Mouse (Mus musculus): ENCODE measurements around the gene Pank3. TPM values are rescaled to one million over a fixed set of nuclear protein-coding genes. Genes with fewer than 3 reads are reported as not detected.

Gene Pank3
- polyA plus RNA-seq (2021; fragmentation: Nextera tagmentation): 3.9 and 4.3 TPM in 2 replicates
- long read RNA-seq, experiment 1, full-length matches to known transcripts: 3 of 20 reads
- long read RNA-seq, experiment 1, partial matches to known transcripts: 3 of 20 reads
- long read RNA-seq, experiment 1, other reads (novel, unspliced or antisense): 14 of 20 reads
- long read RNA-seq, experiment 2, full-length matches to known transcripts: 20 of 31 reads
- long read RNA-seq, experiment 2, partial matches to known transcripts: 0 of 31 reads
- long read RNA-seq, experiment 2, other reads (novel, unspliced or antisense): 11 of 31 reads

DNA sequence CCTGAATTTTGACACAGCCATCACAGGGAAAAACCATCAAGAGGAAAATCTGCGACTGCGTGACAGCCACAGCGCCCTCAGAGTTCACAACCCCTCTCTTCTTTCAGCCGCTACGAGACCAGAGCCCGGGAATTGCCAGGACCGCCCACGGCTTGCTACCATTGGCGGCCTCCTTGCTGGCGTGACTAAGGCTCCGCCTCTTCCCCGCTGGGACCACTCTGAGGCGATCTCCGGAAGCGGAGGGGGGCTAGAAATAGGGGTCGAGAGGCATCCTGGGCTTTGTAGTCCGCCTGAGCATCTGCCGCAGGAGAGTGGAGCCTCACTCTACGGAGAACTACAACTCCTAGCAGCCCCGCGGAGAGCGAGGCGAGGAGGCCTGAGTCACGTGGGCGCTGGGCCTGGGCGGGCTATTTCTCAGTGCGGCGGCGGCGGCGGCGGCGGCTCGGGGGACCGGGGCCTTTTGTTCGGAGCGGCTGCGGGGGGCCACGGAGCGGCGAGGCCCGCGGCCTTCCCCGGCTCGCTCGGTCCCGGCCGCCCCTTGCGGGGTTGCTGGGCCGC lies at the start of gene Pank3:
Gene Pank3, plus strand, starts transcription at position 297 of the 558 bp plus-strand sequence.

DNA sequence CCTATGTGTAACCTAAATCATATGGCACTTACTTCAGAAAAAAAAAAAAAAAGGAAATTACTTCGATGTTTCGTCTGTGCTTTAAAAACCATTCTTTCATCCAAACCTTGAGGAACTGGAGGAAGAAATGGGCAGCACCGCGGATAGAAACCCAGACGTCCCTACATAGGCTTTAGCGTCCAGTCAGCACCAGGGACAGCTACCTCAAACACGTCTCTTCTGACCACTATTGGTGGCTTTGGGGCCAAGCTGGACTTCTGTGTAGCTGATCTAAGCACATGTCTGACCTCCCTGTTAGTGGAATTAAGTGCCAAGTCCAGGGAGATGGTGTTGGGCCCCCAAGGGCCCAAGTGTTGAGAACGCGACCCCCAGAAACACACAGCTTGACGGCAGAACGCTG lies 29.6 kb downstream of the Pank3 start, which contains the start of gene Fbll1:
Gene Fbll1, minus strand, starts transcription at position 11 of the 400 bp plus-strand sequence.

DNA sequence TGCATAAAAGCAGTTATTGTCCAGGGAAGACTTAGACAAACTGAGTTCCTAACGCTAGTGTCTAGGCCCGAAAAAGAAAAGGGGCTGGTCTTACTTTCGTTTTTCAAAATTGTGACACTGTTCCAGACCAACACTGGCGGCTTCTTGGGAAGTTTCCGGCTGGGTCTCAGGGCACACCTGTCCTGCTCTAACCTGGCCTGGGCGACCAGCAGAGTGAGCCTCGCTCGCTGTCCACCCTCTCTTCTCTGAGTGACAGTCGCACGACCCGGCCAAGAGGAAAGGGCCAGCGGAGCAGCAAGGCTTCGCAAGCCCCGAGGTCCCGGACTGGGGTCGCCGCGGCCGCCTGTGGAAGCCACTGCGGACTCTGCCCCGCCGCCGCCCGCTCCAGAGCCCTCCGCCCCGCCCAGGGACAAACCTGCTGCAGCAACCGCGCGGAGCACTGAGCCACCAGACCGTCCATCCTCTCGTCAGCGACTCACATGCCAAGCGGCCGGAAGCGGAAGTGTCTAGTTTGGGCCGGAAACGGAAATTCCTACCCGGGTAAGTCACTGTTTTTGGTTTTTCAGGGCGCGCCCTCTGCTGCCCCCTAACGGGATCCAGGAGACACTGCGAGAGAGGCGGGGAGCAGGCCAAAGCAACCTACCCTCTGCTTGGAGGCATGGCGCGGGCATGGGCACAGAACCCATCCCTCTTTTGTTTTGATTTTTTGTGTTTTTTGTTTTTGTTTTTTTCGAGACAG lies 64.9 kb downstream of the Pank3 start, which contains the start of gene Rars:
Gene Rars, minus strand, starts transcription at position 485 of the 739 bp plus-strand sequence.

Small RNAs within 50 kb of the gene (microRNA-seq; reads per million reads assigned to microRNA genes)
- 3.9 reads per million, percentile 13 among the genes with 10 or more reads in this experiment for gene Mir103-1

Other genes with a start within 250 kb of the Pank3 start
- gene Fbll1, start 29.4 kb downstream of the Pank3 start, polyA plus RNA-seq (2021; fragmentation: Nextera tagmentation): 5.8 and 7.6 TPM in 2 replicates
- 36.2 and 39.6 TPM in 2 replicates for gene Rars, start 65.0 kb downstream of the Pank3 start, polyA plus RNA-seq (2021; fragmentation: Nextera tagmentation)
- 9.6 and 17.7 TPM in 2 replicates for gene Wwc1, start 211.0 kb downstream of the Pank3 start, polyA plus RNA-seq (2021; fragmentation: Nextera tagmentation)

Data from layer of hippocampus, adult 6 months (tissue).